Mouse (Mus musculus) liver, embryonic 13.5 days (tissue): Measurements from ENCODE around the gene Pirt. TPM values are rescaled to one million over a fixed set of nuclear protein-coding genes. Genes with fewer than 3 reads are reported as not detected.

Experiments used
- ATAC-seq: fragments of 200-750 bp; cut with Nextera tagmentation; 2 replicates; pipeline ENCODE4 v1.8.0; 2017; ENCODE audit warnings: low read depth, mild to moderate bottlenecking, moderate number of reproducible peaks, moderate library complexity
- DNase-seq: peaks from one replicate; pipeline ENCODE4 v3.0.0; 2022
- H3K27ac ChIP-seq: fragments of 300-500 bp; sonication (generic); 2 replicates; pipeline ENCODE4 v1.5.1; 2015; ENCODE audit warnings: moderate library complexity, mild to moderate bottlenecking, inconsistent platforms
- H3K27me3 ChIP-seq: fragments of 300-500 bp; sonication (generic); 2 replicates; pipeline ENCODE4 v1.6.1; 2015; ENCODE audit warnings: mild to moderate bottlenecking, inconsistent platforms
- H3K36me3 ChIP-seq: fragments of 300-500 bp; sonication (generic); 2 replicates; pipeline ENCODE4 v1.6.1; 2015; ENCODE audit warnings: mild to moderate bottlenecking, inconsistent platforms
- H3K4me1 ChIP-seq: fragments of 300-500 bp; sonication (generic); replicated peaks from 2 replicates; pipeline ENCODE4 v1.6.1; 2015; ENCODE audit warnings: inconsistent platforms
- H3K4me2 ChIP-seq: fragments of 300-500 bp; sonication (generic); 2 replicates; pipeline ENCODE4 v1.6.1; 2015; ENCODE audit warnings: inconsistent platforms, mild to moderate bottlenecking, moderate library complexity
- H3K4me3 ChIP-seq: fragments of 300-500 bp; sonication (generic); replicated peaks from 2 replicates; pipeline ENCODE4 v1.5.1; 2015; ENCODE audit warnings: mild to moderate bottlenecking, inconsistent platforms
- H3K9ac ChIP-seq: fragments of 300-500 bp; sonication (generic); 2 replicates; pipeline ENCODE4 v1.6.1; 2015; ENCODE audit warnings: mild to moderate bottlenecking, inconsistent platforms
- H3K9me3 ChIP-seq: fragments of 300-500 bp; sonication (generic); replicated peaks from 2 replicates; pipeline ENCODE4 v1.6.1; 2016; ENCODE audit warnings: inconsistent platforms
- WGBS: fragments of 180-500 bp; shearing (Covaris S2); methylation state at CpG from one replicate; pipeline ENCODE4 v1.1.7; 2015; ENCODE audit not compliant: insufficient replicate concordance; 5-methylcytosine and 5-hydroxymethylcytosine counted together
- polyA plus RNA-seq: library from polyadenylated mRNA; unstranded; fragments of >200 nt; fragmentation: Nextera tagmentation; extraction: Ambion mirVana; gene quantifications from 2 replicates; pipeline ENCODE4 v1.2.1, GENCODE M21; 2015

Pirt gene
- polyA plus RNA-seq, 1 experiment from 2014 or later, result not detected

GRCm38 (mm10) chr11:66946922-66947321 is 35.1 kb downstream of the Pirt start:
- ATAC-seq, result no peak
- no peak for DNase-seq
- Histone ChIP-seq H3K9me3 (no peaks in the 10 kb centered on the region), H3K36me3 (no peaks in the 10 kb centered on the region), H3K4me2 (no peak overlapping the region), H3K9ac (no peak overlapping the region), H3K4me3 (no peak overlapping the region), H3K27ac (no peak overlapping the region), H3K4me1 (no peaks in the 10 kb centered on the region), H3K27me3 (no peaks in the 10 kb centered on the region)
- WGBS, result 54% methylated on average over 6 of the region's 6 CpGs

GRCm38 (mm10) chr11:66956303-66956702 is 44.5 kb downstream of the Pirt start, which contains the start of gene Tmem238l:
Gene Tmem238l (plus strand): TSS chr11:66956638.
- no peak within 1 kb of the TSS for H3K27ac ChIP-seq
- no peaks in the 10 kb centered on the region for H3K27me3 ChIP-seq
- ATAC-seq (no peak), DNase-seq (no peak)
- 0 out of 2 replicates have a peak, but pooled peaks cover 3% of the 10 kb centered on the region for H3K9me3 ChIP-seq
- H3K4me1 ChIP-seq, result no peaks in the 10 kb centered on the region
- WGBS, result 57% methylated on average over 9 of the region's 9 CpGs
- no peak within 1 kb of the TSS for H3K9ac ChIP-seq
- no peaks in the 10 kb centered on the region for H3K36me3 ChIP-seq
- H3K4me3 ChIP-seq, result no peak within 1 kb of the TSS
- no peak within 1 kb of the TSS for H3K4me2 ChIP-seq

GRCm38 (mm10) chr11:66960797-66961196 is 49.0 kb downstream of the Pirt start:
- Histone ChIP-seq H3K9me3 (no peaks in the 10 kb centered on the region), H3K36me3 (no peaks in the 10 kb centered on the region), H3K9ac (no peak overlapping the region), H3K27ac (no peak overlapping the region), H3K27me3 (no peaks in the 10 kb centered on the region), H3K4me3 (no peak overlapping the region), H3K4me2 (no peak overlapping the region), H3K4me1 (no peaks in the 10 kb centered on the region)
- DNase-seq, result no peak
- 44% methylated on average over 1 of the region's 1 CpGs for WGBS
- ATAC-seq, result no peak

GRCm38 (mm10) chr11:66961447-66962176 is 49.8 kb downstream of the Pirt start:
- H3K27ac ChIP-seq, result no peak overlapping the region
- 60% methylated on average over 12 of the region's 12 CpGs for WGBS
- H3K27me3 ChIP-seq, result no peaks in the 10 kb centered on the region
- no peak for DNase-seq
- H3K4me1 ChIP-seq, result no peaks in the 10 kb centered on the region
- no peak for ATAC-seq
- no peak overlapping the region for H3K9ac ChIP-seq
- no peaks in the 10 kb centered on the region for H3K9me3 ChIP-seq
- no peak overlapping the region for H3K4me2 ChIP-seq
- H3K36me3 ChIP-seq, result no peaks in the 10 kb centered on the region
- H3K4me3 ChIP-seq, result no peak overlapping the region

- H3K4me1 ChIP-seq, result no peaks in the 10 kb centered on the region
- H3K27ac ChIP-seq, result no peak overlapping the region
- no peaks in the 10 kb centered on the region for H3K36me3 ChIP-seq
- no peak overlapping the region for H3K4me3 ChIP-seq
- no peak overlapping the region for H3K9ac ChIP-seq
- no peak overlapping the region for H3K4me2 ChIP-seq
- no peaks in the 10 kb centered on the region for H3K27me3 ChIP-seq
- DNase-seq (no peak), ATAC-seq (no peak)
- no peaks in the 10 kb centered on the region for H3K9me3 ChIP-seq
- WGBS, result 68% methylated on average over 1 of the region's 1 CpGs
Measured at GRCm38 (mm10) chr11:66963462-66963861, 51.7 kb downstream of the Pirt start.

GRCm38 (mm10) chr11:66966500-66967116 is 54.8 kb downstream of the Pirt start:
- Histone ChIP-seq H3K4me1 (no peaks in the 10 kb centered on the region), H3K9me3 (no peaks in the 10 kb centered on the region), H3K27me3 (no peaks in the 10 kb centered on the region), H3K27ac (no peak overlapping the region), H3K36me3 (no peaks in the 10 kb centered on the region), H3K4me3 (no peak overlapping the region), H3K9ac (no peak overlapping the region), H3K4me2 (no peak overlapping the region)
- ATAC-seq (no peak), DNase-seq (no peak)
- WGBS, result 15% methylated on average over 7 of the region's 7 CpGs

- no peak for ATAC-seq
- DNase-seq, result no peak
- Histone ChIP-seq H3K4me1 (no peaks in the 10 kb centered on the region), H3K27me3 (no peaks in the 10 kb centered on the region), H3K4me2 (no peak overlapping the region), H3K4me3 (no peak overlapping the region), H3K9me3 (no peaks in the 10 kb centered on the region), H3K27ac (no peak overlapping the region), H3K36me3 (no peaks in the 10 kb centered on the region), H3K9ac (no peak overlapping the region)
- WGBS, result 48% methylated on average over 1 of the region's 1 CpGs
Measured at GRCm38 (mm10) chr11:66968575-66968974, 56.8 kb downstream of the Pirt start.

GRCm38 (mm10) chr11:66973507-66973906 is 61.7 kb downstream of the Pirt start:
- ATAC-seq, result no peak
- H3K27ac ChIP-seq, result no peak overlapping the region
- WGBS, result 53% methylated on average over 3 of the region's 3 CpGs
- H3K4me3 ChIP-seq, result no peak overlapping the region
- H3K36me3 ChIP-seq, result no peaks in the 10 kb centered on the region
- no peak overlapping the region for H3K4me2 ChIP-seq
- H3K9me3 ChIP-seq, result peaks cover 11% of the 10 kb centered on the region; the same call in 1 of the 2 replicates
- no peak overlapping the region for H3K9ac ChIP-seq
- H3K27me3 ChIP-seq, result no peaks in the 10 kb centered on the region
- H3K4me1 ChIP-seq, result no peaks in the 10 kb centered on the region
- DNase-seq, result no peak

GRCm38 (mm10) chr11:66975606-66976330 is 64.0 kb downstream of the Pirt start:
- no peak overlapping the region for H3K9ac ChIP-seq
- ATAC-seq (no peak), DNase-seq (no peak)
- H3K9me3 ChIP-seq, result peaks cover 11% of the 10 kb centered on the region; the same call in 1 of the 2 replicates
- H3K36me3 ChIP-seq, result no peaks in the 10 kb centered on the region
- H3K4me2 ChIP-seq, result no peak overlapping the region
- no peak overlapping the region for H3K27ac ChIP-seq
- no peaks in the 10 kb centered on the region for H3K27me3 ChIP-seq
- 68% methylated on average over 7 of the region's 7 CpGs for WGBS
- H3K4me3 ChIP-seq, result no peak overlapping the region
- H3K4me1 ChIP-seq, result no peaks in the 10 kb centered on the region
